Mouse (Mus musculus) stomach, embryonic 15.5 days (tissue): ENCODE results near the gene Dio1. TPM values are rescaled to one million over a fixed set of nuclear protein-coding genes. Genes with fewer than 3 reads are reported as not detected.

Source experiments
- polyA plus RNA-seq: library from polyadenylated mRNA; unstranded; fragments of >200 nt; fragmentation: Nextera tagmentation; extraction: Ambion mirVana; gene quantifications from 2 replicates; pipeline ENCODE4 v1.2.1, GENCODE M21; 2015

Gene Dio1
- polyA plus RNA-seq, 1 experiment from 2014 or later, result 0.57 TPM

Other genes starting within 250 kb of the Dio1 start
- 89.8 and 100 TPM in 2 replicates for gene Mrpl37, start 240.3 kb downstream of the Dio1 start, polyA plus RNA-seq
- gene Cyb5rl, start 240.2 kb downstream of the Dio1 start, polyA plus RNA-seq, result 6.1 and 7.5 TPM in 2 replicates
- gene Cdcp2, start 210.3 kb downstream of the Dio1 start, polyA plus RNA-seq, result not detected in 2 replicates
- 386 and 427 TPM in 2 replicates for gene Tmem59, start 128.8 kb downstream of the Dio1 start, polyA plus RNA-seq
- gene Tceanc2, start 128.1 kb downstream of the Dio1 start, polyA plus RNA-seq, result 16.4 and 30.4 TPM in 2 replicates
- gene Ldlrad1, start 98.0 kb downstream of the Dio1 start, polyA plus RNA-seq, result not detected in 2 replicates
- gene Lrrc42, start 53.6 kb downstream of the Dio1 start, polyA plus RNA-seq, result 54.4 TPM in 2 replicates
- 32.3 and 34.4 TPM in 2 replicates for gene Hspb11, start 53.6 kb downstream of the Dio1 start, polyA plus RNA-seq
- 58.2 and 59.1 TPM in 2 replicates for gene Yipf1, start 7.2 kb upstream of the Dio1 start, polyA plus RNA-seq
- gene Ndc1, start 60.6 kb upstream of the Dio1 start, polyA plus RNA-seq, result 26.2 and 30.2 TPM in 2 replicates
- 0.49 and 1.1 TPM in 2 replicates for gene Glis1, start 127.4 kb upstream of the Dio1 start, polyA plus RNA-seq